Mouse (Mus musculus) cerebellum, adult 11 months (tissue): Measurements from ENCODE around the gene Fuz.

Experiments used
- DNase-seq: peaks from one replicate; pipeline ENCODE4 v3.0.0; 2022

Gene Fuz

DNA sequence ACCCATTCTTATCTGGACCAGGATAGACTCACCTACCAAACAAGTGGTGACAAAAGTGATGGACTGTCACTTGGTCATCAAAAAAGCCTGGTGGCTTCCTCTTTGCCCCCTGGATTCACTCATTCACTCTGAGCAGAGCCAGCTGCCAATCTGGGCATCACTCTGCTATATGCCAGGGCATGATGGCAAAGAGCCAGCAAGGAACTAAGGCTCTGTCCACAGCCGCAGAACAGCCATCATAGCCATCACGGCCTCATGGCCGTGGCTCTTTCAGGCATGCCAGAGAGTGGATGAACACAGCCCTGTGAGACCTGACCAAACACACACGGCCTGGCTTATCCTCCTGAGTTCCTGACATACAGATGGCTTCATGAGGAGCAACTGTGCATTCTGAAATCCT lies 5.1 kb upstream of the Fuz start:
- DNase-seq: no peak

DNA sequence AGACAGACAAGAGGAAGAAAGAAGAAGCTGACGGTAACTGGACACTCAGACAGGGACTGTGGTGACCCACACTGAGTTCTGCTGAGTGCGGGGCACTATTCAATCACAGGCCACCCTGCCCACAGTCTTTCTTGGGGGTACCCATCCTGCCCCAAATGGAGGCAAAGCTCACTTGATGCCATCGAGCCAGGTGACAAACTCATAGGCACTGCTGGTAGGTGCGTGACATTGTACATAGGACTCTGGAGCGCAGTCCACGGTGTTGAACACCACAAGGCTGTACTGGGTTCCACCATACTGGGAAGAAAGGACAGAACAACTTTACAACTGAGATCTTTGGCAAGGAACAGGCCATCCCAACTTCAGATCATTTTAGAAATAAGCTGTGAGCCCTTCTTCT lies 4.3 kb upstream of the Fuz start:
- peak; percentile 27 for DNase-seq

GRCm38 (mm10) chr7:44892276-44892921 lies 3.5 kb upstream of the Fuz start, which contains the start of gene Med25:
Gene Med25 (minus strand): TSS chr7:44892712.
- DNase-seq: peak; percentile 90

DNA sequence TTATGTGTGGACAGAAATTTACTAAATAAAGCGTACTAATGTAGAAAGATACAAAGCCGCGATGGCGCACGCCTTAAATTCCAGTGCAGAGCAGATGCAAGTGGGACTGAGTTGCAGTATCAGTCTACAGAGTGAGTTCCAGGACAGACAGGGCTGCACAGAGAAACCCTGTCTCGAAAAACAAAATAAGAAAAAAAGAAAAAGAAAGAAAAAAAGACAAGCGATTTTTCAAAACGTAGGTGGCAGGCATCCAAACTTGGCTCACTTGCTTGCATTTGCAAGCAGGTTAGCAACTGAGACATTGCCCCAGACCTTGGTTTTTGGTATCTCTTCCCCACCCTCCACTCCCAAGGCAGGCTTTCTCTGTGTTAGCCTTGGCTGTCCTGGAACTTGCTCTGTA lies 2.7 kb upstream of the Fuz start:
- no peak for DNase-seq

GRCm38 (mm10) chr7:44894175-44894574 lies 1.7 kb upstream of the Fuz start:
- DNase-seq: no peak

DNA sequence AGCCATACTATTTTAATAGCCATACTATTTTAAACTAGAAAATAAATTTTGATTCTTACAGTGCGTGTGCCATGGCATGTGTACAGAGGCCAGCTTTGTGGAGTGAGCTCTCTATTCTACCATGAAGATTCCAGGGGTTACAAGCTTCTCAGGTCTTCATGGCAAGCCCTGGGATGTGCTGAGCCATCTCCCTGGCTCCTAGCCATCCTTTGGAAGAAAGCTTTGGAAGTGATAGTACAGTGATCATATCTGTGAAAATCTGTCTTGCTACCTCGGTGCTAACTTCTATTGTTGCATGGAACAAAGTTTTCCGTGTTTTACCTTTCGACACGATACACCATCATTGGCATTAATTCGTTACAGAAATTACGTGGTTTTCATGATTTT lies 680 bp upstream of the Fuz start:
- no peak for DNase-seq

DNA sequence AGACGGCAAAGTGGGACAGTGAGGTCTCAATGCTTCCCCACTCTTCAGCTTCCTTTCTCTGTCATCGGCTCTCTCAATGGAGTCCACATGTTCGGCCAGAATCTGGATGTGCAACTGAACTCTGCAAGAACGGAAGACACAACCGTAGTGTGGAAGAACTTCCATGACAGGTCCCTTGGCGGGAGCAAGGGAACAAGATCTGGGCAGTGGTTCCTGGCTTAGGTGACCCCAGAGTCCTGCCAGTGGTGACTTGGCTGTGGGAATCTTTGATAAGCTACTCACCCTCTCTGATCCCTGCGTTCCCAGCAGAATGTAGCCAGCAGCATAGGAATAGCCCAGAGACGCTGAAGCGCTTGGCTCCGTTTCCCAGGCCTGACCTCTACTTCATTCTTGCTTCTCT lies 620 bp downstream of the Fuz start:
- no peak for DNase-seq

DNA sequence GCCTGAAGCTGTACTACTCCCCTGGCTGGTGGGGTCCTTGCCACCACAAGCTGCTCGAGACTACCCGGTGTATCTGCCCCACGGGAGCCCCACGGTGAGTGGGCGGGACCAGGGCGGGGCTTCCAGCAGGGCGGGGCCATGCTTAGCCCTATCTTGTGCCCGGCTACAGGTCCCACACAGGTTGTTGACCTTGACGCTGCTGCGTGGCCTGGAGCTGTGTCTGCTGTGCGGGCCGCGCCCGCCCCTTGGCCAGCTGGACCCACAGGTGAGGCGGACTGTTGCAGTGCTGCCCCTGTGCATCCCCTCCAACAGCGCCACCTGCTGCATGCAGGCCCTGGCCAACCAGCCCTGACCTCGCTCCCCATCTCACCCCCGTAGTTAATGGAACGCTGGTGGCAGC lies 2.7 kb downstream of the Fuz start:
- peak; percentile 56 for DNase-seq

DNA sequence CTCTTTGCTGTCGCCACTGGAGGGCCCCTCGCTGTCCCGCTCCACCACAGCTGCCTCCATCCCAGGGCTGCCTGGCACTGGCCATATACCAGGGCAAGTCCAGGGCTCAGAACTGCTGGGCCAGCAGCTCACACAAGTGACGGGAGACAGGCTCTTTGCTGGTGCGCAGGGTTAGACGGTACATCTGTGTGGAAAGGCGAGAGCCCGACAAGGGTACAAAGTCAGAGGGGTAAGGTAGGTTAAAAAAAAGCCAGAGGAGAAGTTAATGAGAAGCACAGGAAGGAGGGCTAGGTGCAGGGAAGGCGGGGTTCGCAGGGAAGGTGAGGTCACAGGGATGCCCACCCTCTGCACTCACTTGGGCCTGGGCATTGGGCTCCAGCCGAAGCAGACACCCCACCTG lies 4.8 kb downstream of the Fuz start:
- DNase-seq: no peak

DNA sequence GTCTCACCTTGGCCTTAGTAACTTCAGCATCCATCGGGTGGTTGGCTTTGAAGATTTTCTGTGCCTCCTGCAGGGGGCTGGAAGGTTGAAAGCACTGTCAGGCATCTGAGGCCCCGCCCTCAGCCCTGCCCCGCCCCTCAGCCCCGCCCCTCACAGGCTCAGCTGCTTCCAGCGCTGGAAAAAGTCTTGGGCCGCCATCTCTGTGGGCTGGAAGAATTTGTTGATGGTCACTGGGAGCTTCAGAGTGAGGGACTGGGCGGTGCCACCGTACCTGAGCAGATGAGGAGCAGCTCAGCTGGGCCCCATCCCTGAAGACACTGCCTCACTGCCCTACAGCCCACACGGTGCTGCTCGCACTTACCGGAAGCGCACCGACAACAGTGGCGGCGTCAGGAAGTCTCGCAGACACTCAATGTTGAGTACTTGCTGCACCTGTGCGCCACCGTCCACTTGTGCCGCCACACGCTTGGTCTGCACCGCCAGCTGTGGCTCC lies 5.4 kb downstream of the Fuz start:
- DNase-seq: no peak

DNA sequence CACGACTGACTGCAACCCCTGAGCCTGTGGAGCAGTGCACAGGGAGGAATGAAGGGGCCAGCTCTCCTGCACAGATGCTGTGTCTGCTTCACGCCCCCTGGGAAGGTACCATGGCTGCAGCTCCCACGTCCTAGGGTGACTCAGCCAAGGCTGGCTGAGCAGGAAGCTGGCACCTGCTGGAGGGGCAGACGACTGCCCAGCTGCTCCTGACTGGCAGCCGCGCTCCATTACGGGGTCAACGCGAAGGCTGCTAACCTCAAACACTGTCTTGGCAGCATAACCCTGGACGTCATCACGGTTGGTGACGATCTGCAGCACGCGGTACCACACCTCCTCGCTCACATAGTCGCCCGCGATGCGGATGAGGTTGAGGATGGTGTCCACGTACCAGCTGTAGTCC lies 9.6 kb downstream of the Fuz start:
- DNase-seq: no peak

DNA sequence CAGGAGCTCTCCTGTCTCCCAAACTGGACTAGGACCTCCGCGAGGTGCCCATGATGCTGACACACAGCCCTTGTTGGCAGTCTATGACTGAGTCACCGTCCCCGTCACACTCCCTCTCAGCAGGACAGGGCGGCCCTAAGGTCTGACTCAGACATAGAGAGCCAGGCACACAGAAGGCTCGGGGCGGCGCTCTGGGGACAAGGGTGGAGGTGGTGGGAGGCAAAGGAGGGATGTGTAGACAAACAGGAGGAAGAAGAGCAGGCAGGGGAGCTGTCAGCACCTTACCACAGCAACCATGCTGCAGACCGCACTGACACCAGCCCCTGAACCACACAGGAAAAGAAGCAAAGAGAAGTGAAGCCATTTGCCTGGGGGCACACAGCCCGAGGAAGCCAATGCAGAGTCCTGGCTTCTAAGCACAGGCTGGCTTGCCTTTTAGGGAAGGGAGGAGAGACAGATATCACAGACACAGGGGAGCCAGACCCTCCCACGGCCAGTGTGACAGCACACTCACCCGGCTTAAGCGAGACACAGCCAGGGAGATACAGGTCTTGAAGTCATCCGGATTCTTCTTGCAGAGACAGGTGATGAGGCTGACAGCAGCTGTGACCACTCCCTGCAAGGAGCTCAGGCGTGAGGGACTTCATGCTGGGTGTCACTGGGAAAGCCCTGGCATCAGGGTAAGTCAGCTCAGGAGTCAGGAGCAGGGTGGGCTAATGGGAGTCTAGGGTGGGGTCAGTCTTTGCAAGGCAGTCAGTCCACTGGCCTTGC lies 13.0 kb downstream of the Fuz start:
- DNase-seq: no peak

- no peak for DNase-seq
These were observed 18.5 kb downstream of the Fuz start for GRCm38 (mm10) chr7:44914396-44914795.

DNA sequence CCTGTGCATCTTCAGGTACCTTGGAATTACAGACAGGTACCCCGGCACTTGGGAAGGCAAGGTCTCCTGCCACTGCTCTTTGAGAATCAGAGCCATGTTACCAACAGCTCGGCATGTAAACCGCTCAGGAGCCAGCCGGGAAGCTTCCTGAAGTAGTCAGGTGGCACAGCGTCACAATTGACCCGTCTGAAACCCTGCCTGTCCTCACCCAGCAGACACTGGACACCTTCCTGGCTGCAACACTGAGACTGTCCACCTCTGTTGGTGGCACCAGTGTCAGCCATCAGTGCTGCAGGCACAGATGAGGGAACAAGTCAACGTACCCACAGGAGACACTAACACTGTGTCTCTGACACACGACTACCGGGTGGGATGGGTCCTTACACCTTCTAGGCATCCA lies 19.4 kb downstream of the Fuz start:
- no peak for DNase-seq

DNA sequence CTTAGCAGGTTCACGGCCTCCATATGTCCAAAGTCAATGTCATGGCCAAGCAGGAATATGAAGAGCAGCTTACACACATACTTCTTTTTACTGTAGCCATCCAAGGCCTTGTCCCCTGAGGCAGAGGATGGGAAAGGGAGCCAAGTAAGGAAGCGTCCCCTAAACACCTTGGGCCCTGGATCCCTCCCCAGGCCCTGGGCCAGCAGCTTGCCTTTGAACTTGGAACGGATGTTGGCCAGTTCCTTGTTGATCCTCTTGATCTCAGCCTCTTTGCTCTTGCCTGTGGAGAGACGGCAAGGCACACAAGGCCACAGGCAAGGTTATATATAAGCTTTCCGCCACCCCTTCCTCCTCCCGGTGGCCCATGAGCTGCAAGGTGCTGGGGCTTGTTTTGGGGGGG lies 20.3 kb downstream of the Fuz start:
- no peak for DNase-seq

DNA sequence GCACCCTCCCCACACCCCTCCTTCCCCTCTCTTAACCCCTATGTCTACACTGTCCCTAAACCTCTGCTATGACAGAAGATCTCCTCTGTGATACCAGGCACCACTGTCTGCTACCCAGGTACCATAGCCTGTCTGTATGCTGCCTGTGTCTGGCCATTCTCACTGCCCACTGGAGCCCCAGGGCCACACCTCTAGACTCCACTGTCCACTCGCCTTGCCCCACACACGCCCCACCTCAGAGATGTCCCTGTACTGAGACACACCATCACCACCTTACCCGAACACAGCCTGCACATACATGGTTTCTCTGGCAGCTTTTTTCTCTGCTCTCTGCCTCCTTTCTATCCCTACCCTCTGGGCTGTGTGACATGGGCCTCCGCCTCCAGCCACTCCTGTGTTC lies 21.0 kb downstream of the Fuz start:
- DNase-seq: no peak

GRCm38 (mm10) chr7:44918219-44918618 lies 22.3 kb downstream of the Fuz start:
- DNase-seq: no peak

DNA sequence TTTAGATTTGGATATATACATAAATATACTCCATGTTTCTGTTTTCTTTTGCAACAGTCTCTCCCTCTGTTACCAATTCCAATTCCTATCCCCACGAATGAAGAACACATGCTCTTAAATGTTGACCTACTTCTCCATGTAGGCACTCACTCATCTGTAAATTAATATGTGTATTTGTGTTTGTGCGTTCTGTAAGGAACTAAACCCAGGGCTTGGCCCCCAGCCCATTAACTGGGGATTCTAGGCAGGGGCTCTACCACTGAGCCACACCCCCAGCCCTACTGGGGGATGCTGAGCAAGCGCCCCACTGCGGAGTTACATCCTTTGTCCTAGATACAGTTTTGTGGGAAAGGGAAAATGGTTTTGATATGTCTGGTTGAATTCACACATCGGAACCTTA lies 23.2 kb downstream of the Fuz start:
- DNase-seq: no peak

DNA sequence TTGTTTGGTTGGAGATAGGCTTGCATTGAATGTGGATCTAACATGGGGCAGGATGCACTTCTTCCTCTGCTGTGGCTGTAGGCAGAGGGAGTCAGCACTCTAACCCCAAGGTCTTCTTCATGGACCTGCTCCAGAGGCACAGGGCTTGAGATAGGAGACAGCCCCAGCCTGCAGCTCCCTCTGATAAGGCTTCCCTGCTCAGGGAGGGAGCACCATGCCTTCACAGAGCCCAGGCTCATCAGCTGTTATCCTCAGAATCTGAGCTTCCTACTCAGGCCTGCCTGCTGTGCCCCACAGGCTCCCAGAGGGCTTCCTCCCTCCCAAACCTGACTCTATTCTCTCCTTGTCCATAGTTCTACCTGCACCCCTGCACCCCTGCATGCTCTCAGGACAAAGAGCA lies 26.7 kb downstream of the Fuz start:
- no peak for DNase-seq

DNA sequence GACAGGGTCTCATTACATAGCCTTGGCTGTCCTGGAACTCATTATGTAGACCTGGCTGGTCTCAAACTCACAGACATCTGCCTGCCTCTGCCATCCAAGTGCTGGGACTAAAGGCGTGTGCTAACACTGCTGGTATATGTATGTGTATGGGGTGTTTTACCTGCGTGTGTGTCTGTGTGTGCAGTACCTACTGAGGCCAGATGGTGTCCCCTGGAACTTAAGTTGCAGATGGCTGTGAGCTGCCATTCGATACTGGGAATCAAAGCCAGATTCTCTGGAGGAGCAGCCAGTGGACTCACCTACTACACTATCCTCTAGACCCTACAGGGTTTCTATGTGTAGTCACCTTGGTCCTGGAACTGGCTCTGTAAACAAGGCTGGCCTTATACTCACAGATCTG lies 29.6 kb downstream of the Fuz start:
- no peak for DNase-seq

GRCm38 (mm10) chr7:44928570-44928969 lies 32.7 kb downstream of the Fuz start:
- DNase-seq: no peak

DNA sequence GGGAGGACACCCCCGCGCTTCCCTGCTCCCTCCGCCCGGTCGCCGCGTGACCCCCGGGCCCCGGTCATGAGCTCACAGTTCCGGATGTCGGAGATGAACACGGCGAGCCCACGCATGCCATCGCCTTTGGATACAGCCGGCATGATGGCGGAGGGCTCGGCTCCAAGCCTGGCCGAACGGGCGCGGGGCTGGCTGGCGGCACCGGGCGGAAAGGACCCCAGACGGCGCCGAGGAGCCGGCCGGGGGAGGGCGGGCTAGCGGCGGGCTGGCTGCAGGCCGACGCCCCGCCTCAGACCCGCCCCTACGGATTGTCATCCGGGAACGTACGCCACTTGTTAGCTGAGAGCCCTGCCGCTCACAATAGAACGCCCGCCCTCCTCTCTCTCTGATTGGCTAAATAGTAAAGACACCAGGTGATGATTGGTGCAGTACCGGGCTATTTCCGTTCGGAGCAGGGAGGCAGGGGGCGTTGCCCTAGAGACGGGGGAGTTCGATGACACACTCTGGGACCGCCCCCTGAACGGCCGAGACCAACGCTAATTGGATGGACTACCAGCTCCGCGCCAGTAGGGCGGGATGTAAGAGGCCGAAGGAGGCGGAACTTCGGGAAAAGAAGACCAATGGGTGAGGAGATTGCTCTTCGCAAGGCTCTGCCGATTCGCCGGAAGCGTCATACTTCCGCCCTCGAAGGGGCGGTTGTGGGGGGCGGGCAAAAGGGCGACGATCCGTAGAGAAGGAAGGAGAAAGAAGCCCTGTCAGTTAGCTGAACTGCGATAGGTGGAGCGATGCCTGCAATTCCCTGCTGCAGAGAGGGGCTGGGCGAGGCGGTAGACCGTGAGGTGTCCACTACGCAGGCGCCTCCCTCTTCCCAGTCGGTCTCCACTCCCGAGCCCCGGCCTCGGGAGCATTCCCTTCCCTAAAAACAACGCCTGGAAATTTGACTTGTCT lies 33.6 kb downstream of the Fuz start, which contains the start of gene Ap2a1:
Gene Ap2a1 (minus strand): TSS at position 293 of the 948 bp plus-strand sequence.
- DNase-seq: peak; percentile 100

GRCm38 (mm10) chr7:44938680-44939079 lies 42.8 kb downstream of the Fuz start:
- DNase-seq: no peak
